Mouse (Mus musculus): ENCODE measurements at regions not wholly inside any gene's neighbourhood (a gene's known extent, or its start where the extent isn't known, plus 50 kb on each side); places are given as distances from the start of the nearest gene placed in this dataset.

GRCm38 (mm10) chr4:71259897-71260296 lies 497.9 kb downstream of the Gm11232 start:
- intact Hi-C loops (cut with DNase I), result no loop called here
- no peak for DNase-seq

GRCm38 (mm10) chr4:71230497-71230872 lies 527.3 kb downstream of the Gm11232 start:
- no peak for DNase-seq
- intact Hi-C loops (cut with DNase I), result no loop called here

- no peak for DNase-seq
- intact Hi-C loops (cut with DNase I), result no loop called here
Measured at GRCm38 (mm10) chr4:71229796-71230496, 527.8 kb downstream of the Gm11232 start.

- no peak for DNase-seq
- intact Hi-C loops (cut with DNase I), result no loop called here
Measured at GRCm38 (mm10) chr4:71226653-71227052, 531.1 kb downstream of the Gm11232 start.

GRCm38 (mm10) chr4:71218060-71218459 lies 539.7 kb downstream of the Gm11232 start:
- no peak for DNase-seq
- intact Hi-C loops (cut with DNase I), result no loop called here

GRCm38 (mm10) chr4:71187801-71188200 lies 570.0 kb downstream of the Gm11232 start:
- intact Hi-C loops (cut with DNase I), result no loop called here

GRCm38 (mm10) chr4:71177661-71178060 lies 580.1 kb downstream of the Gm11232 start:
- intact Hi-C loops (cut with DNase I), result no loop called here
- DNase-seq, result no peak

More at GRCm38 (mm10) chr4:71187801-71188200, 570.0 kb downstream of the Gm11232 start:
- DNase-seq, result no peak

GRCm38 (mm10) chr4:71165802-71166201 lies 592.0 kb downstream of the Gm11232 start:
- intact Hi-C loops (cut with DNase I), result no loop called here
- DNase-seq, result no peak

- no peak for DNase-seq
- intact Hi-C loops (cut with DNase I), result no loop called here
Measured at GRCm38 (mm10) chr4:71131670-71132317, 597.0 kb upstream of the Megf9 start.

- no peak for DNase-seq
- intact Hi-C loops (cut with DNase I), result no loop called here
Measured at GRCm38 (mm10) chr4:71130946-71131669, 596.3 kb upstream of the Megf9 start.

- no peak for DNase-seq
- intact Hi-C loops (cut with DNase I), result no loop called here
Measured at GRCm38 (mm10) chr4:71129306-71129705, 594.5 kb upstream of the Megf9 start.

All from heart, postnatal 36 days (tissue).